Mouse (Mus musculus) heart, postnatal 0 days (tissue): ENCODE results near the gene Sec22c. TPM values are rescaled to one million over a fixed set of nuclear protein-coding genes. Genes with fewer than 3 reads are reported as not detected.

ENCODE experiments used
- ATAC-seq: fragments of 200-750 bp; cut with Nextera tagmentation; 2 replicates; pipeline ENCODE4 v1.8.0; 2017; ENCODE audit warnings: low read depth, moderate number of reproducible peaks, moderate library complexity; ENCODE audit not compliant: insufficient read depth
- DNase-seq: peaks from one replicate; pipeline ENCODE4 v3.0.0-alpha.2; 2016; ENCODE audit warnings: low spot score
- H3K27ac ChIP-seq: fragments of 300-500 bp; sonication (generic); 2 replicates; pipeline ENCODE4 v1.5.1; 2014; ENCODE audit warnings: low read depth, mild to moderate bottlenecking
- H3K27me3 ChIP-seq: fragments of 300-500 bp; sonication (generic); 2 replicates; pipeline ENCODE4 v1.6.1; 2014; ENCODE audit warnings: low read length, mixed read lengths; ENCODE audit not compliant: control insufficient read depth, insufficient read depth
- H3K36me3 ChIP-seq: fragments of 300-500 bp; sonication (generic); replicated peaks from 2 replicates; pipeline ENCODE4 v1.6.1; 2014; ENCODE audit warnings: low read length, mixed read lengths; ENCODE audit not compliant: control insufficient read depth, insufficient read depth
- H3K4me1 ChIP-seq: fragments of 300-500 bp; sonication (generic); 2 replicates; pipeline ENCODE4 v1.6.1; 2014; ENCODE audit warnings: antibody characterized with exemption; ENCODE audit not compliant: control insufficient read depth, insufficient read depth
- H3K4me2 ChIP-seq: fragments of 300-500 bp; sonication (generic); 2 replicates; pipeline ENCODE4 v1.6.1; 2014; ENCODE audit warnings: low read depth, mild to moderate bottlenecking, low read length, moderate library complexity
- H3K4me3 ChIP-seq: fragments of 300-500 bp; sonication (generic); 2 replicates; pipeline ENCODE4 v1.5.1; 2014; ENCODE audit warnings: low read depth, low read length
- H3K9ac ChIP-seq: fragments of 300-500 bp; sonication (generic); replicated peaks from 2 replicates; pipeline ENCODE4 v1.6.1; 2014; ENCODE audit warnings: low read depth, low read length, mixed read lengths
- H3K9me3 ChIP-seq: fragments of 300-500 bp; sonication (generic); replicated peaks from 2 replicates; pipeline ENCODE4 v1.6.1; 2016; ENCODE audit warnings: low read length; ENCODE audit not compliant: control insufficient read depth
- CTCF ChIP-seq: IDR thresholded peaks from 2 replicates; pipeline ENCODE4 v1.5.1; 2016; ENCODE audit warnings: antibody characterized with exemption, control low read depth, low read depth
- EP300 ChIP-seq: IDR thresholded peaks from 2 replicates; pipeline ENCODE4 v1.6.1; 2016; ENCODE audit warnings: antibody characterized with exemption, low read depth
- WGBS: fragments of 180-500 bp; shearing (Covaris S2); extraction: QIAGEN DNeasy Blood & Tissue Kit; methylation state at CpG from one replicate; pipeline ENCODE4 v1.1.7; 2014; 5-methylcytosine and 5-hydroxymethylcytosine counted together
- polyA plus RNA-seq: library from polyadenylated mRNA; unstranded; fragments of >200 nt; fragmentation: Nextera tagmentation; extraction: Ambion mirVana; gene quantifications from 2 replicates; pipeline ENCODE4 v1.2.1, GENCODE M21; 2015
- total RNA-seq: library from RNA; depleted of rRNA; stranded (reverse); fragments of >200 nt; gene quantifications from 2 replicates; pipeline ENCODE4 v1.2.3, GENCODE M21; 2014; ENCODE audit warnings: low replicate concordance

Sec22c gene
- total and polyA plus RNA-seq, 2 experiments from 2014 or later: 3.8 to 3.9 TPM

DNA sequence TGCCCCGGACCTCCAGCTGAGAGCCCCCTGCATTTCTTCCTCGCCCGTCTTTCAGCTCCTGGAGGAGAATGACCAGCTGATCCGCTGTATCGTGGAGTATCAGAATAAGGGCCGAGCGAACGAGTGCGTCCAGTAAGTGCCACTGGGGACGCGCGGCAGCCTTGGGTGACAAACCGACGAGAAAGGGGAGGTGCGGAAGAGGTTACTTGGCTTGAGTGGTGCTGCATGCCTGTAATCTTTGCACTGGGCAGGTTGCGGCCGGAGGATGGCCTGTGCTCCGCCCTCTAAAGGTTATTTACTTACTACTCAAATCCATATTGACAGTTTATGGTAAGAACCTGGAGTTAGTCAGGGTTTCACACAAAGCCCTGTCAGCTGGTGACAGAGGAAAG lies 5.3 kb upstream of the Sec22c start:
- peaks cover 12% of the 10 kb centered on the region for H3K36me3 ChIP-seq
- H3K4me1 ChIP-seq: peaks cover 12% of the 10 kb centered on the region
- peak overlapping the region; percentile 75 for H3K4me2 ChIP-seq
- ATAC-seq: peak; percentile 44
- H3K9ac ChIP-seq: peak overlapping the region; percentile 85
- H3K27me3 ChIP-seq: no peaks in the 10 kb centered on the region
- peak; percentile 51 for DNase-seq
- no peaks in the 10 kb centered on the region for H3K9me3 ChIP-seq
- peak overlapping the region; percentile 71 for H3K4me3 ChIP-seq
- TF ChIP-seq EP300: no peak
- no peak for TF ChIP-seq CTCF
- 0% methylated on average over 18 of the region's 18 CpGs for WGBS
- H3K27ac ChIP-seq: peak overlapping the region; percentile 98

DNA sequence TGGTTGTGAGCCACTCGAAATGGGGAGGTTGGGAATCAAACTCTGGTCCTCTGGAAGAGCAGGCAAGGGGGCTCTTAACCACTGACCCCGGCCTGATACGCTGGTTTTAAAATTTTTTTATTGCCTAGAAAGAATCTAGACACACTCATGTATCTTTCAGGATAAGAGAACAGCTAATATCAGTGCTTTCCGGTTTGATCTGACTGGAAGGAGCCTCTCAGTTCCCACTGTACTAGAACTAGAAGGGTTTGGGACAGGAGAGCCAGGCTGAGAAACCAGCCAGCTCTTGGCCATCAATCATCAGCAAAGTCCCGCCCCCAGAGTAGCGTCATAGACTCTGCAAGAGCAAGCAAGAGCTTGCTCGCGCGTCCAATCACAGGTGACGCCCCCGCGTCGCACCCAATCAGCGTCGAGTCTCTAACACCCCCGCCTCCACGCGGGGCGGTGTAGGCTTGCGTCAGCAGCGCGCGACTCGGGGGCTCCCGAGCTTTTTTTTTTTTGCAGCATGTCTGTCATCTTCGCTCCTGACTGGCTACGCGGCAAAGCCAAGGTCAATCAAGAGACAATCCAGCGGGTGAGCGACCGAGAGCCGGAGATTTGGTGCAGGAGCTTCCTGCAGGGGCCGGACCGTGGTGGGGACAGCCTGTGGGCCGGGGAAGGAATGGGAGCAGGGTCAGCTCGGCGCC lies 4.8 kb upstream of the Sec22c start, which contains the start of gene Ss18l2:
TSS of gene Ss18l2 (plus strand) at position 432 of the 686 bp plus-strand sequence.
- H3K27me3 ChIP-seq: no peaks in the 10 kb centered on the region
- H3K4me1 ChIP-seq: peaks cover 12% of the 10 kb centered on the region
- peak within 1 kb of the TSS; percentile 98 for H3K27ac ChIP-seq
- peak within 1 kb of the TSS; percentile 75 for H3K4me2 ChIP-seq
- WGBS: 5% methylated on average over 37 of the region's 37 CpGs
- H3K9me3 ChIP-seq: no peaks in the 10 kb centered on the region
- peak within 1 kb of the TSS; percentile 85 for H3K9ac ChIP-seq
- ATAC-seq (peak; percentile 100), DNase-seq (peak; percentile 99)
- H3K4me3 ChIP-seq: peak within 1 kb of the TSS; percentile 71
- H3K36me3 ChIP-seq: peaks cover 12% of the 10 kb centered on the region
- TF ChIP-seq EP300 (peak; percentile 83; the same call in 1 of the 2 replicates), CTCF (no peak)

DNA sequence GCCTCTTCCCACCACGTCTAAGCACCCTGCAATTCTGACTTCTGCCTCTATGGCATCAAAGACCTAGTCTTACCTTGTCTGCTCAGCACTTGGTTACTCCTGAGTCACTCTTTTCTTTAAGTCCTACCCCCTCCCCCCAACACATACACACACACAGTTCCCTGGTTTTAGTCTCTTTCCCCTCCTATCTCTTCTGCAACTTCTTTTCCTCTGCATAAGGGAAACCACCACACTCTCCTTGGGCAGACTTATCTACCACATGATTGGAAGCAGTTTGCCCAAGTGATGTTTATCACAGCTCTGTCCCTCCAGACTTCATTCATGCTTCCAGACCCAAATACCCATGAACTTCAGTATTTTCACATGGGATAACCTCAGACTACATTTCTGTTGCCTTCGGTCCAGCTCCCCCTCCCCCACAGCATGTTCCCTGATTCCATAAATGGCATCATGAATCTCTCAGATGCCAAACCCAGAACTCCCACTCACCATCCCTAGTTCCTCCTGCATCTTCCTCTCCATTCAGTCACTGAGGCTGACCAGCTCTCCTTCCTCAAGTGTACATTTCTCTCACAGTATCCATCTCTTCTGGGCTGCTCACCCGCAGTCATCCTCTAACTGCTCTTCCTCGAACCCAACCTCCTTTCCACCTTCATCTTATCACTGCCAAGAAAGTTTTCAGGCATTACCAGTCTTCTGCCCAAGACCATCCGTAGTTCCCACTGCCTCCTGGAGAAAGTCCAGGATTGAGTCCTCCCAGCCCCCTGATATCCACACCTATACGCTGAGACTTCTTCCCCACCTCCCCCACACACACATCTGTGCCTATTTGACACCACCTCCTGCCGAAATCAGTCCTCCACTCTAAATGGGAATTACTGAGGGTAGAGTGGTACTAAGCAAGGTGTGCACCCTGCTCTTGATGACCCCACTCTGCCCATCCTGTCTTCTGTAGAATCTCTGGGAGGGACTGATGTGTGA lies 3.5 kb upstream of the Sec22c start:
- peaks cover 12% of the 10 kb centered on the region for H3K36me3 ChIP-seq
- no peaks in the 10 kb centered on the region for H3K9me3 ChIP-seq
- no peaks in the 10 kb centered on the region for H3K27me3 ChIP-seq
- DNase-seq (no peak), ATAC-seq (no peak)
- TF ChIP-seq CTCF (no peak), EP300 (no peak)
- 56% methylated on average over 7 of the region's 7 CpGs for WGBS
- no peak overlapping the region for H3K4me2 ChIP-seq
- no peak overlapping the region for H3K9ac ChIP-seq
- H3K4me1 ChIP-seq: peaks cover 15% of the 10 kb centered on the region
- H3K4me3 ChIP-seq: no peak overlapping the region
- no peak overlapping the region for H3K27ac ChIP-seq

DNA sequence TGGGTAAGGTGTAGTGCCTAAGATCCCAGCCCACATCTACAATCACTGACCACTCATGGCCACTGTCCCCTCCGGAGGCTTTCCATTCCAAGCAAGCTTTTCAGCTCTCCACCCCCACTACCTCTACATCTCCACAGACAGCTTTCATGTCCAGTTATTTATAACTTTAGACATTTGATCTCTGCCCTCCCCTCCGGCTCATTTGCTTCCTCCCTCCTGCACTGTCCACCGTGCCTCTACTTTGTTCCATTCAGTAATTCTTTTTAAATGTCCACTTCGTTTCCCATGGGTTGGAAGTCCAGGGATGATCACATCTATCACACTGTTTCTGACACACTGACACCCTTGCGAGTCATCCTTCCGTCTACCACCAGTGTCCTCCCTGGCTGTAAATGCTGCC lies 2.5 kb upstream of the Sec22c start:
- H3K9ac ChIP-seq: no peak overlapping the region
- peaks cover 15% of the 10 kb centered on the region for H3K4me1 ChIP-seq
- ATAC-seq (no peak), DNase-seq (no peak)
- no peak overlapping the region for H3K4me3 ChIP-seq
- 33% methylated on average over 6 of the region's 6 CpGs for WGBS
- H3K4me2 ChIP-seq: no peak overlapping the region
- TF ChIP-seq CTCF (no peak), EP300 (no peak)
- no peaks in the 10 kb centered on the region for H3K27me3 ChIP-seq
- peaks cover 2% of the 10 kb centered on the region for H3K36me3 ChIP-seq
- no peak overlapping the region for H3K27ac ChIP-seq
- no peaks in the 10 kb centered on the region for H3K9me3 ChIP-seq

DNA sequence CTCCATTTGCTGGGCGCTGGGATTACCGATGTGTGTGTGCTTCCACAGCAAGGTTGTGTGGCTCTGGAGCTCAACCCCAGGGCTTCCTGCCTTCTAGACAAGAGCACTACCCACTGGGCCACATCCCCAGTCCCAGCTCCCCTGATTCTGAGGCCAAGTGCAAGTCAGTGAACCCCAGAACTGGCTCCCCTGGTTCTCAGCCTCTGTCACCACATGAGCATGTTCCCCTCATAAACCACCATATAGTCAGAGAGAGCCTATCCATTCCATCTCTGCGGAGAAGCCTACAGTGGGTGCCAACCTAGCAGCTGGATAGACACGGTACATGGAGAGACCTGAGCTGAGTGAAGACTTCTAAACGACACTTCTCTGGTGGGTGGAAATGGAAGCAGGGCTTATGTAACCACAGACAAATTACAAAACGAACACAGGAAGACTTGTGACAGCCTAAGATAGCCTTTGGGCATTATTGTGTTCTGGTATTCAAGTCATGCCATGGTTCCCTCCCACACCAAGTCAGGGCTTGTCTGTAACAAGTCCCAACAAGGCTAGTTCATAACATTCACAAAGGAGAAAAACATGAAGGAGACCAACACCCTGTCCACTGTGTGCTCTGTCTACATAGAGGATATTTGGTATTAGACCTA lies 862 bp upstream of the Sec22c start:
- Histone ChIP-seq H3K27ac (no peak overlapping the region; the same call in 1 of the 2 replicates), H3K36me3 (no peaks in the 10 kb centered on the region), H3K27me3 (no peaks in the 10 kb centered on the region), H3K4me3 (no peak overlapping the region), H3K4me1 (peaks cover 6% of the 10 kb centered on the region), H3K4me2 (no peak overlapping the region), H3K9ac (no peak overlapping the region), H3K9me3 (no peaks in the 10 kb centered on the region)
- 75% methylated on average over 6 of the region's 6 CpGs for WGBS
- DNase-seq (no peak), ATAC-seq (no peak)
- TF ChIP-seq EP300 (no peak), CTCF (no peak)
